Comparison of ENCODE assay signal across 8 mouse cellular contexts in the genomic region with DNA sequence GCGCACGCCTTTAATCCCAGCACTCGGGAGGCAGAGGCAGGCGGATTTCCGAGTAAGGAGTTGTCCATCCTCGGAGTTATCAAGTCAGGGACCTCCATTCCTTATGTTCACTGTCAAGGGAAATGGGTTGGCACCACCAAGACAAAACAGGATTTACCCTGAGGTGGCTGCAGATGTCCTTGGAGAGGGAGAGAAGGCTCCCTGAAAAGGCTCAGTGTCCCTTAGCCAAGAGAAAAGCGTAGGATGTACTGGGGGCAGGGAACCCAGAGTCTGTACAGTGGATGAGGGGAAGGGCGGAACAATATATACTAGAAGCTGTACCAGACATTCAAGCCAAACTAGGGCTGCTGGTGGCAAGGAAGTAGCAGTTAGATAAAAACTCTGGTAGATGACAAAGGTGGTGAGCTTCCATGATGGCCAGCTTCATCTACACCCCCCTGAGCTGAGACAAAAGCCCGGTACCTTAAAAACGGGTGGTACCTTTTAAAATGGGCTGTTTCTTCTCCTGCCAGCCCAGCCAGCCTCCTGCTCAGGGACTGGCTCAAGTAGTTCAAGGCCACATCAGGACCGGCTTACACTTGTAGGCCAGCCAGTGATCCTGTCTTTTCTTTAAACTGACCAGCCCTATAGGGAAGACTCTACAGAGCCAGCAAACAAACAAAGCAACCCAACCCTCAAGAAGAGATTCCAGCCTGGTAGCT. TPM values are rescaled to one million over a fixed set of nuclear protein-coding genes. Genes with fewer than 3 reads are reported as not detected.
DNase-seq lines count a peak whose midpoint lies in the region; ATAC-seq lines count a peak whose summit lies in the region.

No protein-coding gene starts in this region.

- peak overlapping the region; percentile 53; the same call in 1 of the 2 replicates for H3K9ac ChIP-seq in heart, embryonic 15.5 days
- H3K9ac ChIP-seq in midbrain, embryonic 12.5 days (replicated peaks), result peak overlapping the region; percentile 57; the same call in 1 of the 2 replicates

- peaks cover 16% of the 10 kb centered on the region for H3K4me1 ChIP-seq in heart, embryonic 15.5 days (replicated peaks)
- H3K4me1 ChIP-seq in hindbrain, embryonic 10.5 days (replicated peaks), result peaks cover 22% of the 10 kb centered on the region
- H3K4me1 ChIP-seq in midbrain, embryonic 12.5 days, result peaks cover 11% of the 10 kb centered on the region

- no peak for ATAC-seq in heart, embryonic 15.5 days (replicated peaks; ENCODE audit: insufficient number of reproducible peaks, insufficient read depth, low FRiP score, low read depth)
- ATAC-seq in midbrain, embryonic 12.5 days (ENCODE audit: low FRiP score, low read depth), result no peak

- no peaks in the 10 kb centered on the region for H3K36me3 ChIP-seq in heart, embryonic 15.5 days
- peaks cover 7% of the 10 kb centered on the region; the same call in 1 of the 2 replicates for H3K36me3 ChIP-seq in hindbrain, embryonic 10.5 days
- no peaks in the 10 kb centered on the region for H3K36me3 ChIP-seq in midbrain, embryonic 12.5 days

- WGBS in heart, embryonic 15.5 days, result 56% methylated on average over 11 of the region's 11 CpGs
- 63% methylated on average over 11 of the region's 11 CpGs for WGBS in hindbrain, embryonic 10.5 days
- 70% methylated on average over 11 of the region's 11 CpGs for WGBS in midbrain, embryonic 12.5 days

- H3K4me2 ChIP-seq in heart, embryonic 15.5 days, result peak overlapping the region; percentile 96
- H3K4me2 ChIP-seq in midbrain, embryonic 12.5 days (replicated peaks), result peak overlapping the region; percentile 86

- DNase-seq in heart, adult 18-20 months, result no peak
- DNase-seq in MN1 (ENCODE audit: low spot score), result peak; percentile 44
- DNase-seq in hindbrain, embryonic 10.5 days (ENCODE audit: low spot score), result no peak
- DNase-seq in frontal cortex, postnatal 10 days (ENCODE audit: low spot score in 2 of 2), result no peak
- DNase-seq in testis, postnatal 10 days (ENCODE audit: low spot score), result no peak
- no peak for DNase-seq in kidney, postnatal 25 days

- H3K27me3 ChIP-seq in heart, embryonic 15.5 days, result no peaks in the 10 kb centered on the region
- H3K27me3 ChIP-seq in hindbrain, embryonic 10.5 days (ENCODE audit: insufficient read depth, poor library complexity, severe bottlenecking), result no peaks in the 10 kb centered on the region; the same call in 1 of the 2 replicates
- H3K27me3 ChIP-seq in midbrain, embryonic 12.5 days, result no peaks in the 10 kb centered on the region

- no peaks in the 10 kb centered on the region for H3K9me3 ChIP-seq in heart, embryonic 15.5 days (replicated peaks)
- H3K9me3 ChIP-seq in hindbrain, embryonic 10.5 days, result no peaks in the 10 kb centered on the region
- no peaks in the 10 kb centered on the region for H3K9me3 ChIP-seq in midbrain, embryonic 12.5 days

- peak overlapping the region; percentile 64 for H3K4me3 ChIP-seq in heart, embryonic 15.5 days
- H3K4me3 ChIP-seq in hindbrain, embryonic 10.5 days, result peak overlapping the region; percentile 74
- peak overlapping the region; percentile 73 for H3K4me3 ChIP-seq in midbrain, embryonic 12.5 days

- H3K27ac ChIP-seq in heart, embryonic 15.5 days, result peak overlapping the region; percentile 71
- H3K27ac ChIP-seq in hindbrain, embryonic 10.5 days, result peak overlapping the region; percentile 89
- H3K27ac ChIP-seq in midbrain, embryonic 12.5 days (replicated peaks), result 0 out of 2 replicates have a peak overlapping the region, but pooled peaks have one; percentile 11

RNA-seq across cellular contexts. Expression of gene Gcsh, which starts 0.8 kb away (rescaled TPM):
- polyA plus RNA-seq in heart, embryonic 15.5 days (2015; fragmentation: Nextera tagmentation; extraction: Ambion mirVana), result 66.1 and 78.2 TPM in 2 replicates
- 10 to 100 TPM; 62.1 to 63.3 TPM for total RNA-seq in heart, adult 18-20 months (2021)
- 153 and 181 TPM in 2 replicates for polyA plus RNA-seq in hindbrain, embryonic 10.5 days (2016; fragmentation: Nextera tagmentation; extraction: Ambion mirVana)
- polyA plus RNA-seq in midbrain, embryonic 12.5 days (2016; fragmentation: Nextera tagmentation; extraction: Ambion mirVana), result 107 and 115 TPM in 2 replicates

RNA-seq across cellular contexts. Expression of gene 1700030J22Rik, which starts 15.4 kb away (rescaled TPM):
- polyA plus RNA-seq in heart, embryonic 15.5 days (2015; fragmentation: Nextera tagmentation; extraction: Ambion mirVana), result 0.58 and 0.77 TPM in 2 replicates
- under 1 TPM; 0.42 to 0.49 TPM for total RNA-seq in heart, adult 18-20 months (2021)
- polyA plus RNA-seq in hindbrain, embryonic 10.5 days (2016; fragmentation: Nextera tagmentation; extraction: Ambion mirVana), result 2.8 and 4.2 TPM in 2 replicates
- 4.3 and 5.2 TPM in 2 replicates for polyA plus RNA-seq in midbrain, embryonic 12.5 days (2016; fragmentation: Nextera tagmentation; extraction: Ambion mirVana)

RNA-seq across cellular contexts. Expression of gene Atmin, which starts 51.0 kb away (rescaled TPM):
- 7.9 and 10.5 TPM in 2 replicates for polyA plus RNA-seq in heart, embryonic 15.5 days (2015; fragmentation: Nextera tagmentation; extraction: Ambion mirVana)
- 10 to 100 TPM; 15.5 to 16.2 TPM for total RNA-seq in heart, adult 18-20 months (2021)
- polyA plus RNA-seq in hindbrain, embryonic 10.5 days (2016; fragmentation: Nextera tagmentation; extraction: Ambion mirVana), result 13.8 and 16.0 TPM in 2 replicates
- polyA plus RNA-seq in midbrain, embryonic 12.5 days (2016; fragmentation: Nextera tagmentation; extraction: Ambion mirVana), result 17.7 and 20.8 TPM in 2 replicates

Comparison
In these comparisons a context has a peak if more than half of its experiments do, and no peak if none do; other contexts are left out.
1. H3K27ac ChIP-seq: peak in every context shown above with its lines; median percentile 89 in hindbrain, embryonic 10.5 days; 71 in heart, embryonic 15.5 days; 11 in midbrain, embryonic 12.5 days.